Mouse (Mus musculus) erythroblast, adult 5-6 weeks (primary cell): ENCODE data around the gene Olfr986. TPM values are rescaled to one million over a fixed set of nuclear protein-coding genes. Genes with fewer than 3 reads are reported as not detected.
"Not testable (repeated sequence)": the region's sequence is repeated elsewhere in the genome, so short reads cannot be mapped to it uniquely, and the experiment has no call there.

ENCODE experiments used
- ATAC-seq: replicated peaks from 2 replicates; pipeline ENCODE4 v1.8.0; 2016; ENCODE audit warnings: moderate number of reproducible peaks, mild to moderate bottlenecking, moderate TSS enrichment, inconsistent platforms; ENCODE audit not compliant: poor library complexity, low FRiP score, severe bottlenecking
- total RNA-seq, 2 experiments: library from RNA; stranded (forward) in 1 of 2; stranded (reverse) in 1 of 2; fragments of 150-400 nt in 1 of 2; fragments of 200-764, 138-1000 nt in 1 of 2; gene quantifications; 2 replicates each; pipeline versions ENCODE4 v1.2.3 to v1.2.4; 2015 to 2017; ENCODE audit warnings: low replicate concordance in 2 of 2

The Olfr986 gene
- total RNA-seq (2015; ENCODE audit: low replicate concordance) (0.19 TPM in 1 of 2 replicates, not detected in the other), total RNA-seq (2017; ENCODE audit: low replicate concordance) (not detected in 2 replicates)

- ATAC-seq, result no peak
Observed at GRCm38 (mm10) chr9:40180620-40181019, at the start of gene Olfr986. Gene Olfr986, plus strand, starts transcription at chr9:40180920.

- no peak for ATAC-seq
Observed at GRCm38 (mm10) chr9:40136987-40137688, 43.6 kb upstream of the Olfr986 start.

- no peak for ATAC-seq
Observed at GRCm38 (mm10) chr9:40139484-40139883, 41.2 kb upstream of the Olfr986 start.

GRCm38 (mm10) chr9:40141544-40141943 lies 39.2 kb upstream of the Olfr986 start:
- ATAC-seq, result no peak

- no peak for ATAC-seq
Observed at GRCm38 (mm10) chr9:40155118-40155644, 25.5 kb upstream of the Olfr986 start.

GRCm38 (mm10) chr9:40166446-40166845 lies 14.3 kb upstream of the Olfr986 start:
- ATAC-seq, result no peak

- ATAC-seq, result no peak
Observed at GRCm38 (mm10) chr9:40177017-40177416, 3.7 kb upstream of the Olfr986 start.

- ATAC-seq, result not testable (repeated sequence)
Observed at GRCm38 (mm10) chr9:40185166-40185565, 4.4 kb downstream of the Olfr986 start.

- no peak for ATAC-seq
Observed at GRCm38 (mm10) chr9:40191086-40191876, 10.6 kb downstream of the Olfr986 start.

- ATAC-seq, result no peak
Observed at GRCm38 (mm10) chr9:40192098-40193038, 11.6 kb downstream of the Olfr986 start, which contains the start of gene Zfp202. Gene Zfp202, plus strand, starts transcription at chr9:40192316.

- no peak for ATAC-seq
Observed at GRCm38 (mm10) chr9:40195981-40196380, 15.3 kb downstream of the Olfr986 start.

GRCm38 (mm10) chr9:40206546-40206950 lies 25.8 kb downstream of the Olfr986 start:
- no peak for ATAC-seq

GRCm38 (mm10) chr9:40210744-40211143 lies 30.0 kb downstream of the Olfr986 start:
- ATAC-seq, result no peak

- ATAC-seq, result no peak
Observed at GRCm38 (mm10) chr9:40214058-40214457, 33.3 kb downstream of the Olfr986 start.

- ATAC-seq, result no peak
Observed at GRCm38 (mm10) chr9:40216651-40217050, 35.9 kb downstream of the Olfr986 start.

GRCm38 (mm10) chr9:40224289-40224688 lies 43.6 kb downstream of the Olfr986 start:
- ATAC-seq, result no peak

GRCm38 (mm10) chr9:40227874-40228789 lies 47.4 kb downstream of the Olfr986 start:
- no peak for ATAC-seq

GRCm38 (mm10) chr9:40228804-40229331 lies 48.1 kb downstream of the Olfr986 start:
- ATAC-seq, result no peak
